ENCODE assay signal across 17 mouse cellular contexts in genomic region chr6:100086807-100087206, GRCm38 (mm10).
"Had no signal": no experiment of that assay in that cellular context is flagged by ENCODE, and none has a peak within 500 bp of the region (broad histone marks: within the 10 kb centered on the region; RNA-seq: fewer than 3 reads in every experiment).

No protein-coding gene starts in this region.

- H3K27ac ChIP-seq: liver, embryonic 13.5 days; midbrain, embryonic 13.5 days; neural tube, embryonic 13.5 days had no signal

- H3K9me3 ChIP-seq: liver, embryonic 13.5 days; midbrain, embryonic 13.5 days had no signal

- DNase-seq: kidney, adult 9 months; kidney, postnatal 14 days; kidney, postnatal 4 days; liver, embryonic 13.5 days; lung, adult 2 months; lung, postnatal 14 days; lung, postnatal 4 days; retina, postnatal 1 day; right cerebral cortex, postnatal 25 days; spleen, adult 18-20 months; thymus, adult 2 months; thymus, postnatal 14 days; thymus, postnatal 4 days had no signal

- H3K4me1 ChIP-seq: liver, embryonic 13.5 days; neural tube, embryonic 13.5 days had no signal

- H3K9ac ChIP-seq: liver, embryonic 13.5 days; midbrain, embryonic 13.5 days; neural tube, embryonic 13.5 days had no signal

- H3K27me3 ChIP-seq: liver, embryonic 13.5 days; midbrain, embryonic 13.5 days had no signal

- H3K4me2 ChIP-seq: liver, embryonic 13.5 days; midbrain, embryonic 13.5 days; neural tube, embryonic 13.5 days had no signal

- H3K36me3 ChIP-seq: liver, embryonic 13.5 days; midbrain, embryonic 13.5 days; neural tube, embryonic 13.5 days had no signal

- H3K4me3 ChIP-seq: liver, embryonic 13.5 days; midbrain, embryonic 13.5 days; myocyte; neural tube, embryonic 13.5 days had no signal

- ATAC-seq: midbrain, embryonic 13.5 days; midbrain, embryonic 16.5 days had no signal
